Mouse (Mus musculus): ENCODE measurements around the gene Gm6096.

- TF ChIP-seq CTCF (IDR thresholded peaks at IDR 0.05; ENCODE audit: borderline replicate concordance, extremely low read depth, insufficient read depth, insufficient read length) (no peak), POLR2A (IDR thresholded peaks at IDR 0.05; ENCODE audit: borderline replicate concordance, extremely low read depth, insufficient read depth, insufficient read length, poor library complexity, severe bottlenecking) (no peak)
Observed at GRCm38 (mm10) chr7:34238086-34238485, 12.8 kb upstream of the Gm6096 start.

Data from brain, embryonic 14.5 days (tissue).